Mouse (Mus musculus): ENCODE results near the gene Edil3. TPM values are rescaled to one million over a fixed set of nuclear protein-coding genes. Genes with fewer than 3 reads are reported as not detected.

The Edil3 gene
- polyA plus RNA-seq, 1 experiment from 2014 or later = 17.5 TPM

- Histone ChIP-seq H3K27me3 (ENCODE audit: control insufficient read depth, insufficient read depth, low read length) (no peaks in the 10 kb centered on the region), H3K4me3 (ENCODE audit: low read depth, low read length) (no peak overlapping the region), H3K9ac (replicated peaks; ENCODE audit: low read length) (no peak overlapping the region), H3K27ac (replicated peaks; ENCODE audit: low read depth, low read length) (no peak overlapping the region), H3K4me2 (ENCODE audit: low read depth, low read length) (no peak overlapping the region), H3K9me3 (replicated peaks; ENCODE audit: control insufficient read depth, low read length) (no peaks in the 10 kb centered on the region), H3K4me1 (ENCODE audit: control insufficient read depth, insufficient read depth, low read length) (no peaks in the 10 kb centered on the region), H3K36me3 (replicated peaks; ENCODE audit: control insufficient read depth, insufficient read depth, low read depth, low read length) (no peaks in the 10 kb centered on the region)
- 85% methylated on average over 4 of the region's 4 CpGs for WGBS
- no peak for ATAC-seq (replicated peaks; ENCODE audit: insufficient number of reproducible peaks, low FRiP score, low TSS enrichment, low read depth)
- DNase-seq (ENCODE audit: low spot score) = no peak
Observed at GRCm38 (mm10) chr13:89170040-89170439, 348.8 kb downstream of the Edil3 start.

DNA sequence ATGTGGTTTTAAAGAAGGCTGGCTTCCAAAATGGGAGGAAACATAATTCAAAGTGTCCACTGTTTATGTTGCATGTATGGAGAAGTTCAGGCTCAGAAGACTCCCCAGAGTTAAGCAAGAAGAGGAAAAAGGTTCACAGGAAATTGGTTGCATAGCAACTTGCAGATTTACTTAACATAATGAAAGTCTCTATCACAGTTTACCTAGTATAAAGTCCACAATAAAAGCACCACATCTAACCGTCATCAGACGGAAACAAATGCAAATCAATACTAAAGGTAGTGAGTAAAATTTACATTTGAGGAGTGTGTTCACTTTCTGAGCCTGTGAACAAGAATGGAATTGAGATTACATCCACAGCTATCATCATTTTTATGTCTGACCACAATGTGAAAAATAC, 353.9 kb downstream of the Edil3 start:
- Histone ChIP-seq H3K4me3 (ENCODE audit: low read depth, low read length) (no peak overlapping the region), H3K27me3 (ENCODE audit: control insufficient read depth, insufficient read depth, low read length) (no peaks in the 10 kb centered on the region), H3K4me1 (ENCODE audit: control insufficient read depth, insufficient read depth, low read length) (no peaks in the 10 kb centered on the region), H3K9ac (replicated peaks; ENCODE audit: low read length) (no peak overlapping the region), H3K4me2 (ENCODE audit: low read depth, low read length) (no peak overlapping the region), H3K9me3 (replicated peaks; ENCODE audit: control insufficient read depth, low read length) (no peaks in the 10 kb centered on the region), H3K36me3 (replicated peaks; ENCODE audit: control insufficient read depth, insufficient read depth, low read depth, low read length) (no peaks in the 10 kb centered on the region), H3K27ac (replicated peaks; ENCODE audit: low read depth, low read length) (no peak overlapping the region)
- ATAC-seq (replicated peaks; ENCODE audit: insufficient number of reproducible peaks, low FRiP score, low TSS enrichment, low read depth) (no peak), DNase-seq (ENCODE audit: low spot score) (no peak)
- 86% methylated on average over 2 of the region's 2 CpGs for WGBS

- Histone ChIP-seq H3K4me3 (ENCODE audit: low read depth, low read length) (no peak overlapping the region), H3K9me3 (replicated peaks; ENCODE audit: control insufficient read depth, low read length) (no peaks in the 10 kb centered on the region), H3K27ac (replicated peaks; ENCODE audit: low read depth, low read length) (no peak overlapping the region), H3K36me3 (replicated peaks; ENCODE audit: control insufficient read depth, insufficient read depth, low read depth, low read length) (no peaks in the 10 kb centered on the region), H3K27me3 (ENCODE audit: control insufficient read depth, insufficient read depth, low read length) (no peaks in the 10 kb centered on the region), H3K4me2 (ENCODE audit: low read depth, low read length) (no peak overlapping the region), H3K4me1 (ENCODE audit: control insufficient read depth, insufficient read depth, low read length) (no peaks in the 10 kb centered on the region), H3K9ac (replicated peaks; ENCODE audit: low read length) (no peak overlapping the region)
- ATAC-seq (replicated peaks; ENCODE audit: insufficient number of reproducible peaks, low FRiP score, low TSS enrichment, low read depth) = no peak
- 91% methylated on average over 1 of the region's 1 CpGs for WGBS
- DNase-seq (ENCODE audit: low spot score) = no peak
Observed at GRCm38 (mm10) chr13:89189051-89189450, 367.8 kb downstream of the Edil3 start.

- DNase-seq (ENCODE audit: low spot score) (no peak), ATAC-seq (replicated peaks; ENCODE audit: insufficient number of reproducible peaks, low FRiP score, low TSS enrichment, low read depth) (no peak)
- WGBS = 71% methylated on average over 2 of the region's 2 CpGs
- Histone ChIP-seq H3K36me3 (replicated peaks; ENCODE audit: control insufficient read depth, insufficient read depth, low read depth, low read length) (no peaks in the 10 kb centered on the region), H3K4me3 (ENCODE audit: low read depth, low read length) (no peak overlapping the region), H3K27ac (replicated peaks; ENCODE audit: low read depth, low read length) (no peak overlapping the region), H3K4me1 (ENCODE audit: control insufficient read depth, insufficient read depth, low read length) (no peaks in the 10 kb centered on the region), H3K9me3 (replicated peaks; ENCODE audit: control insufficient read depth, low read length) (no peaks in the 10 kb centered on the region), H3K27me3 (ENCODE audit: control insufficient read depth, insufficient read depth, low read length) (no peaks in the 10 kb centered on the region), H3K4me2 (ENCODE audit: low read depth, low read length) (no peak overlapping the region), H3K9ac (replicated peaks; ENCODE audit: low read length) (no peak overlapping the region)
Observed at GRCm38 (mm10) chr13:89197019-89197418, 375.7 kb downstream of the Edil3 start.

DNA sequence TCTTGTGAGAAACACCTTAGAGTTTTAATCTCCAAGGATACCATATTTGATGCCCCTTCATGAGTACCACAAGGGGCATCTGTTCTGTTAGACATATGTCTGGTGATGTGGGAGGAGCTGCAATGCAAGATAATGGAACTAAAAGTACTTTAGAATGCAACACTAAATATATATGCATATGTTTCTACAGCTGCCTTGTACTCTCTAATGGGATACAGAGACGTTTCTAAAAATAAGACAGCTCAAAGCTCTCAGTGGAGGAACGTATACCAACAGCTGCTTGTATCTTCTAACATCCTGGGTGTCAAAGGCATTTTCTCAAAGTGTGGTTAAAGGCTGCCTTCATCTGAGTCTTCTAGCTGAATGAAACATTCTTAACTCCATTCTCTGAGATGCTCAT, 378.0 kb downstream of the Edil3 start:
- H3K36me3 ChIP-seq (replicated peaks; ENCODE audit: control insufficient read depth, insufficient read depth, low read depth, low read length) = no peaks in the 10 kb centered on the region
- no peak overlapping the region for H3K4me3 ChIP-seq (ENCODE audit: low read depth, low read length)
- 53% methylated on average over 2 of the region's 2 CpGs for WGBS
- no peak overlapping the region for H3K4me2 ChIP-seq (ENCODE audit: low read depth, low read length)
- ATAC-seq (replicated peaks; ENCODE audit: insufficient number of reproducible peaks, low FRiP score, low TSS enrichment, low read depth) (no peak), DNase-seq (ENCODE audit: low spot score) (no peak)
- H3K27me3 ChIP-seq (ENCODE audit: control insufficient read depth, insufficient read depth, low read length) = no peaks in the 10 kb centered on the region
- H3K27ac ChIP-seq (replicated peaks; ENCODE audit: low read depth, low read length) = no peak overlapping the region
- no peak overlapping the region for H3K9ac ChIP-seq (replicated peaks; ENCODE audit: low read length)
- no peaks in the 10 kb centered on the region for H3K4me1 ChIP-seq (ENCODE audit: control insufficient read depth, insufficient read depth, low read length)
- no peaks in the 10 kb centered on the region for H3K9me3 ChIP-seq (replicated peaks; ENCODE audit: control insufficient read depth, low read length)

DNA sequence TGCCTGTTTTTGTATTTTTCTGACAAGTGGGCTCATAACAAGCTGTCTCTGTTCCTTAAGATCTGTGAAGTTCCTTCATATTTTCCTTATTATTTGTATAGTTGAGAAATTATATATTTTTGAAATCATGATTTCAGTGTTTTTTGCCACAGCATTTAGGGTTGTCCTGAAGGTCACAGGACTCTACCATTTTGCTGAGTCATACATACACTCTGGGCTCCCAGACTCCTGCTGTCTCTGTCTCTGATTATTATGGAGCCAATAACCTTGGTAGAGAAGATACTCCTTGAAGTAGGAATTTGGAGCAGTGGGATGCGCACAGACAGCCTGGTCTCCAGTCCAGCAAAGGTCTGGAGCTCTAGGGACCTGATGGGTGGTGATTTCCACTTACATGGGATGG, 416.8 kb downstream of the Edil3 start:
- Histone ChIP-seq H3K27ac (replicated peaks; ENCODE audit: low read depth, low read length) (no peak overlapping the region), H3K36me3 (replicated peaks; ENCODE audit: control insufficient read depth, insufficient read depth, low read depth, low read length) (no peaks in the 10 kb centered on the region), H3K9me3 (replicated peaks; ENCODE audit: control insufficient read depth, low read length) (no peaks in the 10 kb centered on the region), H3K27me3 (ENCODE audit: control insufficient read depth, insufficient read depth, low read length) (no peaks in the 10 kb centered on the region), H3K4me3 (ENCODE audit: low read depth, low read length) (no peak overlapping the region), H3K4me1 (ENCODE audit: control insufficient read depth, insufficient read depth, low read length) (no peaks in the 10 kb centered on the region), H3K9ac (replicated peaks; ENCODE audit: low read length) (no peak overlapping the region), H3K4me2 (ENCODE audit: low read depth, low read length) (no peak overlapping the region)
- ATAC-seq (replicated peaks; ENCODE audit: insufficient number of reproducible peaks, low FRiP score, low TSS enrichment, low read depth) (no peak), DNase-seq (ENCODE audit: low spot score) (no peak)
- 92% methylated on average over 1 of the region's 1 CpGs for WGBS

DNA sequence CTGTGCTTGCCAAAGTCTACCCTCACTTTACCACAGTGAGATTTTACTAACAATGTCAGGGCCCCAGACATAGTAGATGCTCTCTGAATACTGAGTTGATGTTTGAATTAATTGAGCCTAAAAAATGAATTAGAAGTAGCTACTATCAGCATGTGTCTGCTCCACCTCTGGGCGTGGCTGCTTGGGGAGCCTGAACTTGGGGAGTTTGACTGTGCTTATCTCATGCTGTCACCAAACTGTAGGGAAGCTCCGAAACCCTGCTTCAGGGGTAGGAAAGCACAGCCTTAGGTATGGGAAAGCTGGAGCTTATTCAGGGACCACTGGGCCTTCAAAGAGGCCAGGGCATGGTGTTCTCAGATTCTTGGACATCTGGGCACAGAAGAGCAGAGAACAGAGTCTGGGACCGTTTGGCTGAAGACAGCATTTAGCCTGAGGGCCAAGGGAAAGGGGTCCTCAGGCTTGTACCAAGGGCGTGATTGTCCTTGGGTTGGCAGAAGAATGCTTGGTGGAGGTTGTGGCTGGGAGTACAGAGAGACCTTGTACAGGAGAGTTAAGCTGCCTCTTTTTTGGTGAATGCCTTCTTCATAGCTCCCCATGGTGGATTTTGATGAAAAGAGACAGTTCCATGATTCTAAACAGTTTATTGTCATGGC, 432.8 kb downstream of the Edil3 start:
- WGBS = 82% methylated on average over 4 of the region's 4 CpGs
- ATAC-seq (replicated peaks; ENCODE audit: insufficient number of reproducible peaks, low FRiP score, low TSS enrichment, low read depth) = no peak

DNA sequence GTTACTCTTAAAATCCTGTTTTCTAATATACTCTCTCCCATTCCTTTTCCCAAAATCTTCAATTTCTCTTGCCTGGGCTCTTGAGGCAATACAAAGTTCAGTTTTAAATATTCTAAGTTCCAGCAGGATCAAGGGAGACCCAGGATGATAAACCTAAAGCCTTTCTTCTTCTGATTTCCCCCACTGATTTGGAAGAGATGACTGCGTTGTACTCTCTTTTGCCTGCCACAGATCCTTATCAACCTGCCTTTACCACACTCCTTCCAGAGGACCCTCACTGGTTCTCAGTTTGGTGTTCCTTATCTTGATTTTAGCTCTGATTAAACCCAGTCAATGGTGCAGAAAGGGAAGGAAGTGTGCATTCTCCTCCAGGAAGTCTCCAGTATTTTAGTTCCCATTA, 435.6 kb downstream of the Edil3 start:
- no peak overlapping the region for H3K9ac ChIP-seq (replicated peaks; ENCODE audit: low read length)
- H3K27me3 ChIP-seq (ENCODE audit: control insufficient read depth, insufficient read depth, low read length) = no peaks in the 10 kb centered on the region
- 61% methylated on average over 1 of the region's 1 CpGs for WGBS
- no peak for ATAC-seq (replicated peaks; ENCODE audit: insufficient number of reproducible peaks, low FRiP score, low TSS enrichment, low read depth)
- DNase-seq (ENCODE audit: low spot score) = no peak
- H3K36me3 ChIP-seq (replicated peaks; ENCODE audit: control insufficient read depth, insufficient read depth, low read depth, low read length) = no peaks in the 10 kb centered on the region
- no peak overlapping the region for H3K4me3 ChIP-seq (ENCODE audit: low read depth, low read length)
- no peaks in the 10 kb centered on the region for H3K4me1 ChIP-seq (ENCODE audit: control insufficient read depth, insufficient read depth, low read length)
- no peak overlapping the region for H3K4me2 ChIP-seq (ENCODE audit: low read depth, low read length)
- H3K9me3 ChIP-seq (replicated peaks; ENCODE audit: control insufficient read depth, low read length) = no peaks in the 10 kb centered on the region
- no peak overlapping the region for H3K27ac ChIP-seq (replicated peaks; ENCODE audit: low read depth, low read length)

More for the DNA sequence above, 432.8 kb downstream of the Edil3 start:
- Histone ChIP-seq H3K27me3 (ENCODE audit: control insufficient read depth, insufficient read depth, low read length) (no peaks in the 10 kb centered on the region), H3K9me3 (replicated peaks; ENCODE audit: control insufficient read depth, low read length) (no peaks in the 10 kb centered on the region), H3K4me2 (ENCODE audit: low read depth, low read length) (no peak overlapping the region), H3K27ac (replicated peaks; ENCODE audit: low read depth, low read length) (no peak overlapping the region), H3K4me3 (ENCODE audit: low read depth, low read length) (no peak overlapping the region), H3K36me3 (replicated peaks; ENCODE audit: control insufficient read depth, insufficient read depth, low read depth, low read length) (no peaks in the 10 kb centered on the region), H3K4me1 (ENCODE audit: control insufficient read depth, insufficient read depth, low read length) (no peaks in the 10 kb centered on the region), H3K9ac (replicated peaks; ENCODE audit: low read length) (no peak overlapping the region)
- no peak for DNase-seq (ENCODE audit: low spot score)

Data from embryonic facial prominence, embryonic 11.5 days (tissue).